Mouse (Mus musculus) brain, embryonic 18.5 days (tissue): ENCODE results near the gene Psmb3.
"Not testable (repeated sequence)": the region's sequence is repeated elsewhere in the genome, so short reads cannot be mapped to it uniquely, and the experiment has no call there.

Experiments used
- DNase-seq: peaks from one replicate; pipeline ENCODE4 v3.0.0-alpha.2; 2012; ENCODE audit warnings: low read depth, low spot score

Gene Psmb3

DNA sequence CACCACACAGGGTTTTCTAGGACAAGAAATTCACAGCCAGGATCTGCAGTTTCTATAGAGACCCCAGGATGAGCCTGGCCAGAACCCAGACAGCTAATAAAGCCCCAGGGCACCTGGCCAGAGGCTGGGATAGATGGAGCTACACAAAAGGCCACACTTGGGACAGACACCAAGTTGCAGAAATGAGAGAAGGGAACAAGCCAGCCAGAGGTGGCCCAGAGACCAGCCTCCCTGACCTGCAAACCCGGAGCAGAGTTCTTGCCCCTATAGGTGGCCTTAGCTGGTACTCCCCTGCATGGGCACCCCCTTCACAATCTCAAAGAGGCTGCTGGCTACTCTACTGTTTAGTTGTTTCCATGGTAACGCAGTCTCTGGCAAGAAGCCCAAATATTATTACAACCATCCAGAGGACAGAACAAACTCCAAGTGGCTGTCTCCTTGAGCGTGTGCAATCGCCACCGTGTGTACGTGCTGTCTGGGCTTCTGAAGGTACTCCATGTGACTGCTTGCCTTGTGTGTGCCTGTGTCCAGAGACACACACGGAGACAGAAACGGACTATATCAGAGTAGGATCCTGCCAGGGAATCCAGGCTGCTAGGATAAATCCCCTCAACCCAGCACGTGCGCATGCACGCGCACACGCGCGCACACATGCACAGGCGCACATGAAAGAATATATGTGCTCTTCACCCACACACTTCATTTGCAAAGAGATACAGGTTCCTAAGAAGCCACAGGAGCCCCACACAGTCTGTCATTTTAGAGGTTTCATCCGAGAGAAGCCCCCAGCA, 8.1 kb upstream of the Psmb3 start:
- peak; percentile 45 for DNase-seq

DNA sequence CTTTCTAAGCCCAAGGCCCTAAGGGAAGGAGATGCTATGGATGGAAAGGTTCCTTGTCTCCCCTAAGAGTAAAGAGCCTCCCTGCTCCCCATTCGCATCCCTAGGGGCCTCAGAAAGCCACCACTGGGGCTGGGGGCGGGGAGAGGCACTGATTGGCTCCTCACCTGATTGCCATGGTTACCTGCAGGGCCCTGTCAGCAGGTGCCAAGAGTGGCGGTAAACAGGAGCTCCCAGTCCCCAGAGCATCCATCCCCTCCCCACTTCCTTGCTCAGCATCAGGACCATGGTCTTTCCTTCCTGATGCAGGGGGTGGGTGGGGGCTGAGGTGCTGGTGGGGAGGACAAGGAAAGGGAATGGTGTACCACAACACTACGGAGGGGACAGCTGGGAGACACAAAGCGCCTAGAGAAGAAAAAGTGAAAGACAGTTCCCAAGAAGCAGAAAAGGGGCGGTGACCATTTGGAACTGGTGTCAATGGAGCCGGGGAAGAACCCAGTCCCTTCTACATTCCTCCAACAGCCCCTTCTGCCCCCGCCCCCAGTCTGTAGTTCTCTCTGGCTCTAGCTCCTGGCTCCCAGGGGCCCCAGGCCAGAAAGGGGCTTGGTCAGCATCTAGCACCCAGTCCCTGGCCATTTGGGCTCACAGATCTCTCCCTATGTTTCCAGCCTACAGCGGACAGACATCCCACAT, 7.3 kb upstream of the Psmb3 start:
- peak; percentile 28 for DNase-seq

DNA sequence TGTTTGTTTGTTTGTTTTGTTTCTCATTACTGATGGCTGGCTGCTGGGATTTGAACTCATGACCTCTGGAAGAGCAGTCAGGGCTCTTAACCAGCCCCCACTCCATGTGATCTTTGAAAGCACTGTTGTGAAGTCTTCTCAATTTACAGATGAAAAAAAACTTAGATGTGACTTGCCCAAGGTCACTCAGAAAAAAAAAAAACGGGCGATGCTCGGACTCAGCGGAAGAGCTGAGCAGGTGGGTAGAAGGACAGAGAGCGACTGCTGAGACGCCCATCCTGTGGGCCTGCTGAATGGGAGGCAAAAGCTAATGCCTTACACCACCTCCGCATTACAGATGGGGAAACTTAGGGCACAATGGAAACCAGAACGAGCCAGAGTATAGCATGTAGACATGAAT, 6.5 kb upstream of the Psmb3 start:
- no peak for DNase-seq

DNA sequence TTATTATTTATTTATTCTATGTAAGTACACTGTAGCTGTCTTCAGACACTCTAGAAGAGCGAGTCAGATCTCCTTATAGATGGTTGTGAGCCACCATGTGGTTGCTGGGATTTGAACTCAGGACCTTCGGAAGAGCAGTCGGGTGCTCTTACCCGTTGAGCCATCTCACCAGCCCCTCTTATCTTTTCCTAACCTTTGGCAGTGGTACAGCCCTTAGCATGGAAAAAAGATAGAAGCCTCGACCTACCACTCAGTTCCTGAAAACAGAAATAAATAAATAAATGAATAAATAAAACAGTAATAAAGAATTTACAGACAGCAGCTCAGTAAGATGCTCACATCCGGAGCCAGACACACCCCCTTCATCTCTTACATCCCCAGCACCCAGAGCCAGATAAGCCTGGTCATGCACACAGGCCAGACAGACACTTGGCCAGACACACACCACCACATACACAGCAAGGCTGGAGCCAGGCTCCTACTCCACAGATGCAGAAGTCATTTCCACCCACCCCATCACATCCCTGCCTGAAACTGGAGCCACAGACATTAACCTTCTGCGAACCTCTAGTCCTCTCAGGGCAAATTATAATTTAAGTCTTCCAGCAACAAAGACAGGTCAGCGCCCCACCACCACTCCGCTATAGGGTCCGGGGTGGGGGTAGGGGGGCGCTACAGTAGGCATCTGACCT, 5.9 kb upstream of the Psmb3 start:
- no peak for DNase-seq

DNA sequence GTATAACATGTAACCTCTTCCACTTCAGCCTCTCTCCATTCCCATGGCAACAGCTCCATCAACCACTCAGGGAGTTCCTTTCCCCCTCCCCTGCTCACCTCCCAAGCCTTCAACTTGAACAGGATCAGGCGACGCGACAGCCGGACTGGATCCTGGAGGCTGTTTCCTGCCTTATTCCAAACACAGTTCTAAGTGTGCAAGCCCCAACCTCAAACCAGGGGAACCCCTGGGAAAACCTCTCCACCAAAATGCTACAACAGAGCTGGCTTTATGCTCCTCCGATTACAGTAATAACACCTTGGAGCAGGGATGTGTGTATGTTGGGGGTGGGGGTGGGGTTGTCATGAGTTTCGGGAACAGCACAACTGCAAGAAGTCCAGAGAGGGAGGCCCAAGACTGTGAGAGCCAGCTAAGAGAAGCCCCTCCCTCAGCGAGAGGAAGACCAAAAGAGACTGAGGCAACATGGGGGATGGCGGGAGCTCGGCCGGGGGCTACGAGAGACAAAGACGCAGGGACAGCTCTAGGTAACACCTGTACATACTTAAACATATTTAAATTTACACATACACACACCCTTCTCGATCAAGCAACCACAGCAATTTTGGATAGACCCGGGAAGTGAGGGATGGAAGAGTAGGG, 5.2 kb upstream of the Psmb3 start:
- DNase-seq = no peak

DNA sequence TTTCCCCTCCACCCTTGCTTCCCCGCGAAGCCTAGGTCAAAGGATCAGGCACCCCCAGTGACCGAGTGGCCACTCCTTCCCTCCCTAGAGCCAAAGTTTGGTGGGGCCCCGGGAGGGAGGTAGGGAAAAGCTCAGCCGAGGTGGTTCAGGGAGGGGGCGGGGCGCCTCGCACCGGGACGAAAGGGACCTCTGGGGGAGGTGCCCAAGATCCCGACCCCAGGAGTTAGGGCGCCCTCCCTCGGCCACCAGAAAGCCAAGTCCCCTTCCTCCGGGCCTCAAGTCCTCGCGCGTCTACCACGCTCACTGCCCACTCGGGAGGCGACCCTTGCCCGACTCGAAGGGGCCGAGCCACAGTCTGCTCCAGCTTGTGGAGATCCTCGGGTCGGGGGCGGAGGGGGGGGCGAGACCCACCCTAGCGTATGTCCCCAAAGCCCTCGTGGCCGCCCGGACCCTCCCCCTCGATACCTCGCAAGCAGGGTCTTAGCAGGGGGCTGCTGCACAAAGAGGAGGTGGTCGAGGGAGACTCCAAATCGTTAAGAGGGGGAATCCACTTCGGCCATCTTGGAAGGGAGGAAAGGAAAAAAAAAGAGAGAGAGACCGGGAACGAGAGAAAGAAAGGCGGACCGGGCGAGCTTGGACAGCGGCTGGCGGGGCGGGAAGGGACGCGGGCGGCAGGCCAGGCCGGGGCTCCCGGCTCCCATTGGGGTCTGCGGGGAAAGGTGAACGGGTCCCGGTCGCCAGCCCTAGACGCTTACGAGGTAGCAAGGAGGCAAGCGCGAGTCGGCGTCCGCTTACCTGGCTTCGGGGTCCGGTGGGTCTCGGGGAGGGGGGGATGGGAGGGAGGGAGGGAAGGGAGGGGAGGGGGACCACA, 4.2 kb upstream of the Psmb3 start:
- DNase-seq = peak; percentile 37

DNA sequence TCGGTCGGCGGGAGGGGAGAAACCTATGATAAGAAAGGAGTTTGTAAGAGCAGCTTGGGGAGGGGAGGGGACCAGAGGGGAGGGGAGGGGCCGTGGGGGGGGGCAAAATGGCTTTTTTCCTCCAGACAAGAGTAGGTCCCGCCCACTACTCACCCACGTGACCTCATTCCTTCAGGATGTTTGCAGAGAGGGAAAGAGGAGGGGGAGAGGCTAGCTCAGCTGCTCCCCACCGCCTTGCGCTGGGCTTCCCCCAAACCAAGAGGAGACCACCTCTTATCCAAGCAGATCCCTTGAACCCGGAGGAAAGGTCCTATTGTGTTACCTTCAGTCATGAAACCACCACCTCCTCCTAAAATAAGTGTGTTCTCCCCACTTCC, 3.6 kb upstream of the Psmb3 start:
- peak; percentile 93 for DNase-seq

DNA sequence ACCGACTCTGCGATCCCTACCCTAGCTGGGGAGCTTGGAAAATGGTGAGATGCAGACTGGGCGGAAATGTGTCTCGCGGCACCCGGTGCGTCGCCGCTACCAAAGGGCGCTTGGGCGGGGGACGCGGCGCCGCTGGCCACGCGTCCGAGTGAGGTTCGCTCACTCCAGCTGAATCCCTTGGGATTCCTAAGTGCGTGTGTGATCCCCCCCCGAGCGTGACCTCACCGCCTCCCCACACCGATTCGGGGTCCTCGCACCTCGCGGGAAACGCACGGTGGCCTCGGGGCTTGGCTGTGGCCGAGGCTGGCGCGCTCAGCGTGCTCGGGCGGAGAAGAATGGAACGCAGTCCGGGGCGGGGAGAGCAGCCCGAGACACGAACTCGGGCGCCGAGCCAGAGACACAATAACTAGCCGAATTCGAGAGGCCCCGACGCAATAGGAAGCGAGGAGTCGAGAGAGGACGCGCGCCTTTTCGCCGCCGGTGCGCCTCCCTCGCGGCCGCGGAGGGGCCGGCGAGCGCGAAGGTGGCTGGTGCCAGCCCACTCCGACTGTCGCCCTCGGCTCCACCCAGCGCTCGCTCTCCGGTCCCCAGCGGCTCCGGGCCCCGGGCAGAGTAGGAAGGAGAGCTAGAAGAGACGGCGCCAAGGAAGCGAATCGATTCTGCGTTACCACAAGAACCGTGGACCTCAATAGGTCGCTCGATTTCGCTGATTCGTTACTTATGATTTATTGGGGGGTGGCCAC, 3.0 kb upstream of the Psmb3 start, which contains the start of gene Pcgf2:
Gene Pcgf2 (minus strand): TSS at position 495 of the 743 bp plus-strand sequence.
- peak; percentile 37 for DNase-seq

DNA sequence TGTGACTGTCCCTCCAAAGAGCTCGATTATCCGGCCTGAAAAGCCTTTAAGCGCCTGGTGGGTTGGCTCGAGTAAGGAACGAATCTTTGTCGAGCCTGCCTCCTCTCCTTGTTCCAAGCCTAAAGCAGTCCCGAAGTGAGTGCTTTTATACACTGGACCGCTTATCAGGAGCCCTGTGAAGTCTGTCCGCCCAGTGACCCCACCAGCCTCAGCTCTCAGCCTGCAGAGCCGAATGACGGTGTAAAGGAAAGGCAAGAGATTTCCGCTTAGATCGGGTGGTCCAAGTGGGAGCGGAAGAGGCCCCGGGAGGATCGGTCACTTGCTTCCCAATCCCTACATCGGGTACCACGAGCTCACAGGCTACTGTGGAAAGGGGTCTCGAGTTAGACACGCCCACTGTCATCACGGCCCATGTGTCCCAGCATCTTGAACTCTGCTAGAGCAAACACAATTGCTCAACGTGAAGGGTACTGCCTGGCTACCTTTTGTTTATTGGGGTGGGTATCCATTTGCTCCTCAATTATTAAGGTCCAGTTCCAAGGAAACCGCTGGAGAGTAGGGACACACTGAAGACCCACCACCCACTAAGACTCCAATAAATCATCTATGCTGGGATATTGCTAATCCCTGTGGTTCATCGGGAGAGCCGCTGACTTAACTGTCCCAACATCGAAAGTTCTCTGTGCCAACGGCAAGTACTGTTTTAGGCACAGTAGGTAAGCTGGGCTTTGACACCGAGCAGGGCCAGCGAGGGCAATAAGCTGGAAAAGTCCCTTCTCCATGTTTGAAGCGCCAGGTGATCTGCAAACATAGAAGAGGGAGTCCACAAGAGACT, 2.2 kb upstream of the Psmb3 start:
- no peak for DNase-seq

DNA sequence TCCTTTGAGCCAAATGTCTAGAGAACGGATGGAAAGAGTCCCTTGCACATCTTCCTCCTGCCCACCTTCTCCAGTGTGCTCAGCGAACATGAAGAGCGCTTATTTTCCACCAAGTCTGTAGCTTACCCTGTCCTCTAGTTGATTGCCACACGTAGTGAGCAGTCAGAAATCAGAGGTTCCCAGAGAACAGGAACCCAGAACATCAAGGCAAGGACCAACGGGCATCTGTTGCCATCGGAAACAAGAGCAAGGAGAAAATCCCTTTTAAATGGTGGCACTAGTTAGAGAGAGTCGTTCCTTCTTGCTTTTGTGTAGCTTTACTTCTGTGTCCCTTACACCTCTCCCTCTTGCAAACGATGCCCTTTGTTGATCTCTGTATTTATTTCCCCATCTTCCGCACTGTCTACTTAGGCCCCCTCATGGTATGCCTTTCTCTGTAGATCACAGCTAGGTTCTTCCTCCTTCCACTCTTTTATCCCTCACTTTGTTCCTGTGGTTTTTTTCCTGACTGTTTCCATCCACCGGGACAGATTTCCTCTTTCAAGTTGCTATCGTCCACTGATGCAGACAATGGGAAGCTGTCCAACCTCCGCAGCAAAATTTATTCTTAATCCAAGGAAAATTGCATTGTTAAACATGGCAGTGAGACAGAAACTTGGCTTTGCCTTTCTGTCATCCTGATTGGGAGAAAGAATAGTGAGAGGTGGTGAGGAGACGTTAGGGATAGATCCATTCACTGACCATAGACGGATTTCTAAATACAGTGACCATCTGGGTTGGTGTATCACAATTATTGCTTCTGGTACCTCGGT, 1.4 kb upstream of the Psmb3 start:
- no peak for DNase-seq

DNA sequence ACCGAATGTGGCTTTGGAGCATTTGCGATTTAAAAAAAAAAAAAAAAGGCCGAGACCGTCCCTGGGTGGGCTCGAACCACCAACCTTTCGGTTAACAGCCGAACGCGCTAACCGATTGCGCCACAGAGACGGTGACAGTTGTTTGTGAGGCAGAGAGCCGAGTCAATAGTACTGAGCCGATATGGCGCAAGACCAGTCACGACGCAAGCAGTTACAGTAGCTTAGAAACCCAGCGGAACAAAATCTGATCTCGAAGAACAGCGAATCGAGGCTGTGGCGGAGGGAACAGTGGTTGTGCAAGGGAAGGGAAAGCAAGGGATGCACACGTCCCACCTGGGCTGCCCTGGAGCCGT, 830 bp upstream of the Psmb3 start:
- peak; percentile 83 for DNase-seq

DNA sequence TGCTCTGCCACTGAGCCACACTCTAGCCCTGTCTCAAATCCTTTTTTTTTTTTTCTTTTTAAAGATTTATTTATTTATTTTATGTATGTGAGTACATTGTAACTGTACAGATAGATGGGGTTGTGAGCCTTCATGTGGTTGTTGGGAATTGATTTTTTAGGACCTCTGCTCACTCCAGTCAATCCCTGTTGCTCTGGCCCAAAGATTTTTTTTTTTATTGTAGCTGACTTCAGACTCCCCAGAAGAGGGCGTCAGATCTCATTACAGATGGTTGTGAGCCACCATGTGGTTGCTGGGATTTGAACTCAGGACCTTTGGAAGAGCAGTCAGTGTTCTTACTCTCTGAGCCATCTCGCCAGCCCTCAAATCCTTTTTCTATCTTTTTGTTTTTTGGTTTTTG, 6.9 kb downstream of the Psmb3 start:
- not testable (repeated sequence) for DNase-seq

DNA sequence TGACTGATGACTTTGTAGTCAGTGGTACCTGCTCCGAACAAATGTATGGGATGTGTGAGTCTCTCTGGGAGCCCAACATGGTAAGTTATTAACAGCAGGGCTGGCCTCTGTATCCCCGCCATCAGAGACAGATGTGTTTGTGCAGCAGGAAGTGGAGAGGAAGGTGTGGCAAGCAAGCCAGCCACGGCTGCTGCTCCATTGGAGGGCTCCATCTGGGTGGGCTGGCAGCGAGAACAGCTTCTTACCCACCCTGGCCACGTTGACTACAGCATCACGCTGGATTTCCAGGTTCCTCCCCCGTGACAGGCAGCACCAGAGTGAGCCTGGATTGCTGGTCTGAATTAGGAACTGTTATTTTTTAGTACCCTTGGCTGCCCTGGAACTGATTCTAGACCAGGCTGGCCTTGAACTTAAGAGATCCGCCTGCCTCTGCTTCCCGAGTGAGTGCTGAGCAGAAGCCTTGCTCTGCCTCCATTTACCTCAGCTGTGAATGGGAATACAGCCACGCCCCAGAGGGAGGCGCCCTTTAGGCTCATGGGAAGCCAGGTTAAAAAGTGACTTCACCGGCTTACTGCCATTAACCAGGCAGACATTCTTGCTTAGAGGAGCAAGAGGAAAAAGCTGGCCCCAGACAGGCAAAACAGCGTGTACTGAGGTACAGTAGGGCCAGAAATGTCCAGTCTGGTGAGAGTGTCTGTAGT, 8.2 kb downstream of the Psmb3 start:
- DNase-seq = no peak

DNA sequence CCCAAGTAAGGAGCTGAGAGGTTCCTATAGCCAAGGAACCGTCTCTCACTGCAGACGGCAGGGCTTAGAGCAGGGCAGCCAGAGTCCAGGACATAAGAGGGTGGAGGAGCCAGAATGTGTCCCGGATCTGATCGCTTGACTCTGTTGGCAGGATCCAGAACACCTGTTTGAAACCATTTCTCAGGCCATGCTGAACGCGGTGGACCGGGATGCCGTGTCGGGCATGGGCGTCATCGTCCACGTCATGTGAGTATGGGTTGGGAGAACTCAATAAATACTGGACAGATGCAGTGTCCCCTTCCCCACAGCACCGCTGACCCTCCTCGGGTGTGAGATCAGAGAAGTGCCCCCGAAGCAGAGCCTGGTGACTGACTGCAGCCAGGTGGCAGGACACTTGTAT, 9.1 kb downstream of the Psmb3 start:
- no peak for DNase-seq

DNA sequence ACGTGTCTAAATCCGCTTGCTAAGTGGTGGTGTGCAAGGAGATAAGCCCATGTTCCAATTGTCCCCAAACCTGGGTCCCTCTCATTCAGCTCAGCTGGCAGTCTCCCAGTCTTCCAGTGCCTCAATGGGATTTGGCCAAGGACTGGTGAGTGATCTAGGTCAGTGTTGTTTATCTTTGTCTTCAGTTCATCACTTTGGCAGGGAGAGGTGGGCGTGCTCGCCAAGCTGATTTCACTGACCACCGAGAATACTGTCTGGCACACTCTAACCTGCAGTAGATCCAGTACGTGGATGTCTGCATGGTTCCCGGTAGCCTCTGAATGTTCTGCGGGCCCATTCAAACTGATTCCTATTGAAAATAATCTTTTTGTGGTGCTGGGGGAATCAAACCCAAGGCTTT, 10.7 kb downstream of the Psmb3 start:
- no peak for DNase-seq

DNA sequence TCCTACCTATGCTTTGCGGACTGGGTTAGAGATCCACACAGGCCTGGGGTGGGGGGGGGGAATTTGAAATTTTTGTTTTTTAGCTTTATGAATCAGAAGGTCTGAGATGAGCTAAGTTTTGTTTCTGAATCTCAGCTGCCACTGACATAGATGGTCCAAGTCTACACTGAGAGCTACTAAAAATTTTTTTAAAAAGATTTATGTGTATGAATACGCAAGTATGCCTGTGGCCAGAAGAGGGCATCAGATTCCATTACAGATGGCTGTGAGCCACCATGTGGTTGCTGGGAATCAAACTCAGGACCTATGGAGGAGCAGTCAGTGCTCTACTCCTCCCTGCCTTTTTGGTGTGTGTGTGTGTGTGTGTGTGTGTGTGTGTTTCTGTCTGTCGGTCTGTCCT, 11.2 kb downstream of the Psmb3 start:
- no peak for DNase-seq

DNA sequence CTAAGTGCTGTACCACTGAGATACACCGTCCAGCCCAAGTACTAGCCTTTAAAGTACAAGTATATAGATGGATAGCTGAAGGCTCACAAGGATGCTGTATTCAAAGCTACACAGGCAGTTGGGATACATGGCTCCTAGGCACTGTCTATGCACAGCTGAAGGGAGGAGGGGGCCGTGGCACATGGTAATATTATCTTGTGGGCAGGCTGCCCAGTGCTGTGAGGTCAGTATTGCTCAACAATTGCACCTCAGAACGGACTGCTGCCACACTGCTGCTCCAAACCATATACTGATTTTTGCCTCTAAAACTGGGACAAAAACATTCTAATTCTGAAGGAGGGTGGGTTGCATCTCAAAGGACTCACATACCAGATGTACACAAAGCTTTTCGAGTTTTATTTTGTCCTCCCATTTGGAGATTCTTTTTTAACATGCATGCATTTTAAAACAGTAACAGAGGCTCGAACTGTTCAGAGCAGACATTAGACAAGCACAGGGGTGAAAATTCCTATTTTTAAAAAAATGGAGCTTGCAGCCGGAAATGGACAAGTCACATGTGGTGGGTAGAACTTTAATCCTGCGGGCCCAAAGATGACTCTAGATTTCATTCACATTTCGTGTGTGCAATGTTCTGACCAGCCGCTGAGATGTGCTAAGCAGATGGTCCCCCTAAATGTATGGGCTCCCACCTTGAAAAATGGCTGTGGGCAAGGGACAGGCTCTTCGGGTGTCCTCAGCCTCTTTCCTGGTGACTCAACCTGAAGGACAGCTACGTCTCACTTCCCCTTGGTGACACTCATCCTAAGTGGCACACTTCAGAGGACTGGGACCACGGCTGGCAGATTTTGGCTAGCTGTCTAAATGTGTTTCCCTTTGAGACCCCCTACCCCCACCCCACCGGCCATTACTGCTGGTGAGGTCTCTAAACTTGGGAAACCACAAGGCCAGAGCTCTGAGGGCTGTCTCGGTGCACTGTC, 11.9 kb downstream of the Psmb3 start:
- no peak for DNase-seq
